Mouse (Mus musculus) stomach, embryonic 15.5 days (tissue): ENCODE results near the gene B230219D22Rik. TPM values are rescaled to one million over a fixed set of nuclear protein-coding genes. Genes with fewer than 3 reads are reported as not detected.

Experiments
- ATAC-seq: fragments of 200-750 bp; cut with Nextera tagmentation; 2 replicates; pipeline ENCODE4 v1.8.0; 2017; ENCODE audit warnings: low read depth, moderate number of reproducible peaks, moderate TSS enrichment; ENCODE audit not compliant: insufficient read depth, low FRiP score
- H3K27ac ChIP-seq: fragments of 300-500 bp; sonication (generic); 2 replicates; pipeline ENCODE4 v1.5.1; 2015; ENCODE audit warnings: mild to moderate bottlenecking, inconsistent platforms
- H3K27me3 ChIP-seq: fragments of 300-500 bp; sonication (generic); replicated peaks from 2 replicates; pipeline ENCODE4 v1.6.1; 2015; ENCODE audit warnings: inconsistent platforms
- H3K36me3 ChIP-seq: fragments of 300-500 bp; sonication (generic); 2 replicates; pipeline ENCODE4 v1.6.1; 2015; ENCODE audit warnings: inconsistent platforms
- H3K4me1 ChIP-seq: fragments of 300-500 bp; sonication (generic); 2 replicates; pipeline ENCODE4 v1.6.1; 2015; ENCODE audit warnings: inconsistent platforms
- H3K4me2 ChIP-seq: fragments of 300-500 bp; sonication (generic); 2 replicates; pipeline ENCODE4 v1.6.1; 2015; ENCODE audit warnings: mild to moderate bottlenecking, inconsistent platforms
- H3K4me3 ChIP-seq: fragments of 300-500 bp; sonication (generic); replicated peaks from 2 replicates; pipeline ENCODE4 v1.5.1; 2015; ENCODE audit warnings: inconsistent platforms
- H3K9ac ChIP-seq: fragments of 300-500 bp; sonication (generic); 2 replicates; pipeline ENCODE4 v1.6.1; 2015; ENCODE audit warnings: inconsistent platforms
- H3K9me3 ChIP-seq: fragments of 300-500 bp; sonication (generic); 2 replicates; pipeline ENCODE4 v1.6.1; 2016; ENCODE audit warnings: inconsistent platforms
- WGBS: fragments of 180-500 bp; shearing (Covaris S2); methylation state at CpG from one replicate; pipeline ENCODE4 v1.1.7; 2015; 5-methylcytosine and 5-hydroxymethylcytosine counted together
- polyA plus RNA-seq: library from polyadenylated mRNA; unstranded; fragments of >200 nt; fragmentation: Nextera tagmentation; extraction: Ambion mirVana; gene quantifications from 2 replicates; pipeline ENCODE4 v1.2.1, GENCODE M21; 2015

The B230219D22Rik gene
- polyA plus RNA-seq, 1 experiment from 2014 or later = 57.5 TPM

GRCm38 (mm10) chr13:55727839-55728238 lies 34.9 kb downstream of the B230219D22Rik start:
- no peaks in the 10 kb centered on the region for H3K27me3 ChIP-seq
- H3K9me3 ChIP-seq = no peaks in the 10 kb centered on the region
- peak overlapping the region; percentile 99 for H3K27ac ChIP-seq
- peak overlapping the region; percentile 68 for H3K4me3 ChIP-seq
- peak; percentile 76 for ATAC-seq
- H3K4me2 ChIP-seq = peak overlapping the region; percentile 73
- no peaks in the 10 kb centered on the region for H3K4me1 ChIP-seq
- 3% methylated on average over 19 of the region's 19 CpGs for WGBS
- H3K9ac ChIP-seq = peak overlapping the region; percentile 73
- peaks cover 8% of the 10 kb centered on the region; the same call in 1 of the 2 replicates for H3K36me3 ChIP-seq

- H3K4me3 ChIP-seq = no peak overlapping the region
- no peak overlapping the region for H3K4me2 ChIP-seq
- no peaks in the 10 kb centered on the region for H3K27me3 ChIP-seq
- no peak for ATAC-seq
- H3K9me3 ChIP-seq = no peaks in the 10 kb centered on the region
- WGBS = 87% methylated on average over 7 of the region's 7 CpGs
- H3K36me3 ChIP-seq = no peaks in the 10 kb centered on the region
- no peak overlapping the region for H3K9ac ChIP-seq
- no peaks in the 10 kb centered on the region for H3K4me1 ChIP-seq
- H3K27ac ChIP-seq = no peak overlapping the region
Measured at GRCm38 (mm10) chr13:55730716-55731115, 37.8 kb downstream of the B230219D22Rik start.

- no peaks in the 10 kb centered on the region for H3K4me1 ChIP-seq
- H3K9ac ChIP-seq = no peak overlapping the region
- H3K4me2 ChIP-seq = no peak overlapping the region
- H3K27me3 ChIP-seq = no peaks in the 10 kb centered on the region
- no peaks in the 10 kb centered on the region for H3K36me3 ChIP-seq
- no peak overlapping the region for H3K27ac ChIP-seq
- no peak for ATAC-seq
- H3K4me3 ChIP-seq = no peak overlapping the region
- WGBS = 79% methylated on average over 2 of the region's 2 CpGs
- H3K9me3 ChIP-seq = no peaks in the 10 kb centered on the region
Measured at GRCm38 (mm10) chr13:55732121-55732520, 39.2 kb downstream of the B230219D22Rik start.

GRCm38 (mm10) chr13:55733628-55734502 lies 40.9 kb downstream of the B230219D22Rik start:
- Histone ChIP-seq H3K4me1 (no peaks in the 10 kb centered on the region), H3K4me2 (no peak overlapping the region), H3K9me3 (no peaks in the 10 kb centered on the region), H3K36me3 (no peaks in the 10 kb centered on the region), H3K27ac (peak overlapping the region; percentile 16; the same call in 1 of the 2 replicates), H3K9ac (no peak overlapping the region), H3K27me3 (no peaks in the 10 kb centered on the region), H3K4me3 (no peak overlapping the region)
- peak; percentile 78 for ATAC-seq
- WGBS = 72% methylated on average over 22 of the region's 22 CpGs

- no peaks in the 10 kb centered on the region for H3K9me3 ChIP-seq
- no peaks in the 10 kb centered on the region for H3K36me3 ChIP-seq
- no peaks in the 10 kb centered on the region for H3K4me1 ChIP-seq
- H3K4me3 ChIP-seq = no peak overlapping the region
- H3K4me2 ChIP-seq = no peak overlapping the region
- no peaks in the 10 kb centered on the region for H3K27me3 ChIP-seq
- WGBS = 90% methylated on average over 8 of the region's 8 CpGs
- H3K27ac ChIP-seq = no peak overlapping the region
- H3K9ac ChIP-seq = no peak overlapping the region
- ATAC-seq = no peak
Measured at GRCm38 (mm10) chr13:55737885-55738284, 45.0 kb downstream of the B230219D22Rik start.

- H3K4me3 ChIP-seq = no peak overlapping the region
- no peak for ATAC-seq
- H3K27ac ChIP-seq = no peak overlapping the region
- H3K9me3 ChIP-seq = no peaks in the 10 kb centered on the region
- H3K9ac ChIP-seq = no peak overlapping the region
- H3K4me2 ChIP-seq = no peak overlapping the region
- WGBS = 73% methylated on average over 8 of the region's 8 CpGs
- peaks cover 7% of the 10 kb centered on the region; the same call in 1 of the 2 replicates for H3K36me3 ChIP-seq
- no peaks in the 10 kb centered on the region for H3K27me3 ChIP-seq
- H3K4me1 ChIP-seq = no peaks in the 10 kb centered on the region
Measured at GRCm38 (mm10) chr13:55742306-55742705, 49.4 kb downstream of the B230219D22Rik start.

Other genes starting within 250 kb of the B230219D22Rik start
- 39.1 and 40.7 TPM in 2 replicates for gene Grk6, start 248.1 kb upstream of the B230219D22Rik start, polyA plus RNA-seq
- gene Prr7, start 228.9 kb upstream of the B230219D22Rik start, polyA plus RNA-seq = 0.72 and 0.85 TPM in 2 replicates
- 110 and 115 TPM in 2 replicates for gene Dbn1, start 205.0 kb upstream of the B230219D22Rik start, polyA plus RNA-seq
- 198 and 218 TPM in 2 replicates for gene Pdlim7, start 179.4 kb upstream of the B230219D22Rik start, polyA plus RNA-seq
- 4.3 and 5.3 TPM in 2 replicates for gene Dok3, start 163.8 kb upstream of the B230219D22Rik start, polyA plus RNA-seq
- gene Ddx41, start 156.5 kb upstream of the B230219D22Rik start, polyA plus RNA-seq = 52.7 and 54.5 TPM in 2 replicates
- 29.1 and 32.1 TPM in 2 replicates for gene Fam193b, start 122.0 kb upstream of the B230219D22Rik start, polyA plus RNA-seq
- gene Tmed9, start 119.4 kb upstream of the B230219D22Rik start, polyA plus RNA-seq = 150 and 156 TPM in 2 replicates
- 24.6 and 26.3 TPM in 2 replicates for gene B4galt7, start 93.2 kb upstream of the B230219D22Rik start, polyA plus RNA-seq
- gene Caml, start 70.1 kb upstream of the B230219D22Rik start, polyA plus RNA-seq = 49.2 and 53.0 TPM in 2 replicates
- 31.6 and 33.5 TPM in 2 replicates for gene Ddx46, start 58.1 kb upstream of the B230219D22Rik start, polyA plus RNA-seq
- 77.0 and 77.6 TPM in 2 replicates for gene Txndc15, start 21.5 kb downstream of the B230219D22Rik start, polyA plus RNA-seq
- gene Pcbd2, start 34.2 kb downstream of the B230219D22Rik start, polyA plus RNA-seq = 73.4 and 80.9 TPM in 2 replicates
- 0.10 TPM in 1 of 2 replicates, not detected in the other for gene Catsper3, start 91.4 kb downstream of the B230219D22Rik start, polyA plus RNA-seq
- 138 and 168 TPM in 2 replicates for gene Pitx1, start 143.1 kb downstream of the B230219D22Rik start, polyA plus RNA-seq